Mouse (Mus musculus): ENCODE measurements around the gene Brd4.

The Brd4 gene

GRCm38 (mm10) chr17:32281126-32281525 is 3.4 kb downstream of the Brd4 start:
- DNase-seq (ENCODE audit: low read depth, low spot score) = no peak

- DNase-seq (ENCODE audit: low read depth, low spot score) = no peak
These were observed 3.9 kb downstream of the Brd4 start for GRCm38 (mm10) chr17:32280575-32280974.

GRCm38 (mm10) chr17:32277201-32277600 is 7.3 kb downstream of the Brd4 start:
- DNase-seq (ENCODE audit: low read depth, low spot score) = no peak

DNA sequence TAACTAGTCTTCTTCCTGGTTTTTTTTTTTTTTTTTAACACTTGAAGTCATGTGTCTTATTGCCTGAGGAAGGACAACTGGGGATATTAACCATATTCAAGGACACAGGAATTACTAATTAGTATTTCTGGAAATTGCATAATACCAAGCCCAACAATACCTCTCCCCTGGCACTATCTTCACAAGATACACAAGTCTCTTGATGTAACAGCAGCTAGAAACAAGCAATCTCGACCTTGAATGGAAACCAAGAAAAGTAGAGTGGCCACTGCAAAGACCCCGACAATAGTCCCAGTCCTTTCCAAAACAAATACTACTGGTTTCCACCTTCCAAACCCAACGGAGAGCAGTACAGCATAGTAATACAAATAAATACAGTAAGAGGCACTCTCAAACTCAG is 9.0 kb downstream of the Brd4 start:
- no peak for DNase-seq (ENCODE audit: low read depth, low spot score)

GRCm38 (mm10) chr17:32269151-32269550 is 15.4 kb downstream of the Brd4 start:
- no peak for DNase-seq (ENCODE audit: low read depth, low spot score)

DNA sequence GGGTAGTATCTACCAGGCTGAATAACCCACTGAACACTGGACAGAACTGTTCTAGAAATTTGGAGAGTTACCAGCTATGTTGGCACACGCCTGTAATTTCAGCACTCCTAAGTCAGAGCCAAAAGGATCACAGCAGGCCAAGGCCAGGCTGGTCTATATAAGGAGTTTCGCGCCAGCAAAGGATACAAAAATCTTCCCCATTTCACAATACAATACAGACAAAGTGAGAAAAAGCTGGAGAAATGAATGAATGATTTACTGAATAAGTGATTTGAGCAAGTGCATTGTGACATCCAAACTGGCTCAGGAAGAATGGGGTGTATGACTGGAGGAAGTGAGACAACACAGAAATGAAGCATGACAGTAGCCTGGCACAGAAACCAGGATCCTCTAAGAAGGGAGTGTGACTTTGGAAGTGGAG is 16.0 kb downstream of the Brd4 start:
- no peak for DNase-seq (ENCODE audit: low read depth, low spot score)

GRCm38 (mm10) chr17:32268096-32268495 is 16.4 kb downstream of the Brd4 start:
- no peak for DNase-seq (ENCODE audit: low read depth, low spot score)

DNA sequence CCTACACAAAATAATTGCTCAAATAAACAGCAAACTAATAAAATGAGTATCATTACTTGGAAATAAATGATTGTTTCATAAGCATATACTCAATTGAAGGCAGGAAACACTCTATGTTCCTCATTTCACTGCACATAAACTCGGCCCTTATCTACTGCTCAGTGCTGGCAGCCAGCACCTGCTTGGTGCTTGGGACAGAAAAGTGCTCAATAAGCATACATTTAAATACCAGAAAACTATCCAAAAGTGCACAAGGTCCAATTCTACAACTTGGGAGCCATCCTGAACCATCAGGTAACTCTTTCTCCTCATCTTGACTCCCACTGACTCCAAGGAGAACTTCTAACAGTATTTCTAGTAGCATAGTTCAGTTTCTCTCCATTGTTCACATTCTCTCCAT is 16.9 kb downstream of the Brd4 start:
- no peak for DNase-seq (ENCODE audit: low read depth, low spot score)

DNA sequence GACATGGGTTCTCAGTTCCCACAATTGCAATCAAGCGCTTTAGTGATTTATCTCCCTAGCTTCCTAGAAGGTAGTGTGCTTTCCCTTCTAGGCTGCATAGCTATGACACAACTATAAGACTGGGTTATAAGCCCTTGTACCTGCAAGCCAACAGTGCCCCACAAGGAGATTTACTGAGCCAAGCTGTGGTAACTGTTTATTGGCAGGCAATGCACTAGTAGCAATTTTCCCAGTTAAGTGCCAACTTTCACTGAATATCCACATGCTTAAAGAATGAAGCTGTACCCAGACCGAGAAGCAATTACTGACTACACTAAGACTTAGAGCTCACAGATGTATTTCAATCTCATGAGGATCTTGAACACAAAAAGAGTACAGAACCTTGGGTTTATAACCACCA is 20.9 kb downstream of the Brd4 start:
- no peak for DNase-seq (ENCODE audit: low read depth, low spot score)

DNA sequence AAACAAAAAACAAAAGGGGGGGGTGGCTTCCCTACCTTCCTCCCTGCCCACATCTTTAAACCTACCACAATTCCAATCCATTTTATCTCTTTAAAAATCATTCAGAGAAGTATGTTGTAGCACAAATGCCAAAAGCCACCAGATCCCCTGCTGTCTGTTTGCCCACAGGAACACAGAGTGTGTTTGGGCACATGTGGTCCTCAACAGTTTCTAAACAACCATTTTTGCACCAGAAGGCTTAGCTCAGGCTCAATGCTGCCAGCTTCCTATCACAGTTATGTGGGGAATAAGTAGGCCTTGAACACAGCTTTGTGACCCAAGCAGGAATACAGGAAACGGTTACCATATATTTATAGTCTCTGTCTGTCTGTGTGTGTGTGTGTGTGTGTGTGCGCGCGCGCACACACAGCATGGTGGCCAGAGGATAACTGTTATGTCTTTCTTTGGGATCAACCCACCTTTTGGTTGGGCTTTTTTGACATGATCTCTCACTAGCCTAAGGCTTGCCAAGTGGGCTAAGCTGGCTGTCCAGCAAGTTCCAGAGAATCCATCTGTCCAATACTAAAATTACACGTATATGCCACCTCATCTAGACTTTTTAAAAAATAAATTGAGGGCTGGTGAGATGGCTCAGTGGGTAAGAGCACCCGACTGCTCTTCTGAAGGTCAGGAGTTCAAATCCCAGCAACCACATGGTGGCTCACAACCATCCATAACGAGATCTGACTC is 21.5 kb downstream of the Brd4 start:
- DNase-seq (ENCODE audit: low read depth, low spot score) = no peak

DNA sequence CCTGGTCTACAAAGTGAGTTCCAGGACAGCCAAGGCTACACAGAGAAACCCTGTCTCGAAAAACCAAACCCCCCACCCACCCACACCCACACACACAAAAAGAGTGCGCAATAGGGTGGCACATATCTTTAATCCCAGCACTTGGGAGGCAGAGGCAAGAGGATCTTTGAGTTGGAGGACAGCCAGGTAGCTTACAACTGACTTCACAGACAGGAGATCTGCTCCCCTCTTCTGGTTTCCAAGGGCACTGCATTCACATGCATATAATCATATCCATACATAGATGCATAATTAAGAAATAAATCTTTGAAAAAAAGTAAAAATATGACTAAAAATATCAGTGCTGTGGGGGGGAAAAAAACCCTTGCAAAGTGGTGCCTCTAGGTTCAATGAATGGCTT is 25.7 kb downstream of the Brd4 start:
- DNase-seq (ENCODE audit: low read depth, low spot score) = no peak

DNA sequence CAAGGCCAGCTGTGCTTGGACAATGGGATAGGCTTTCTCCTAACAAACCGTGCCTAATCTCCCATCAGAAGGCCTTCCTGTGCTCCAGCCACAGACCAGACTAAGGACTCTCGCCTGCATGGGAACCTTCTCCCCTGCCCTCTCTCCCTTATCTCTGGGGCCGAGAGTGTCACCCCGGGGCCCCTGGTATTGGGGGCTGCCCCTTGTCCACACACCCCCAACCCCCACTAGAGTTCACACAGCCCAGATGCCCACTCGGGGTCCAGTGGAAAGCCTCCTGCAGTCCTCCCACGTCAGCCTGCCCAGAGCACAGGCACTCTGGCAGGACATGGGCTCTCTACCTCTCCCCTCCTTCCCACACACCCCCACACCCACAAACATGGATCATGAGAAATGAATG is 26.6 kb downstream of the Brd4 start:
- DNase-seq (ENCODE audit: low read depth, low spot score) = no peak

GRCm38 (mm10) chr17:32257452-32257851 is 27.1 kb downstream of the Brd4 start:
- DNase-seq (ENCODE audit: low read depth, low spot score) = no peak

GRCm38 (mm10) chr17:32256896-32257295 is 27.6 kb downstream of the Brd4 start:
- DNase-seq (ENCODE audit: low read depth, low spot score) = no peak

DNA sequence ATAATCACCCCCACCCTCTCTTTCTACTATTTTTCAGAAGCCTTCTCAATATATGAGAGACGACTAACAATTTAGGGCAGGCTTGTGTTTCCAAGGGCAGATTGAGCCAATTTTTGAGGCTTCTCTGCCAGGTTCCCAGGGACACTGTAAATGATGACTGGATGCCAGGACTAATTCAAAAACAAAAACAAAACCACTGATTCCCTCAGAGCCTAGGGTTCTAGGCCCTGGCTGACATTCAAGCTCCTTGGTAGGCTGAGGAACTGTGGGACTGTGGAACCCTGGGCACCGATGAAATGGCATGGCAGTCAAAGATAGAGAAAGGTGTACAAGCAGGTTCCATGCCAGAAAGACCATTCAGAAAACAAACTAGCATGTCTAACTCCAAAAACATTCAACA is 31.3 kb downstream of the Brd4 start:
- DNase-seq (ENCODE audit: low read depth, low spot score) = no peak

DNA sequence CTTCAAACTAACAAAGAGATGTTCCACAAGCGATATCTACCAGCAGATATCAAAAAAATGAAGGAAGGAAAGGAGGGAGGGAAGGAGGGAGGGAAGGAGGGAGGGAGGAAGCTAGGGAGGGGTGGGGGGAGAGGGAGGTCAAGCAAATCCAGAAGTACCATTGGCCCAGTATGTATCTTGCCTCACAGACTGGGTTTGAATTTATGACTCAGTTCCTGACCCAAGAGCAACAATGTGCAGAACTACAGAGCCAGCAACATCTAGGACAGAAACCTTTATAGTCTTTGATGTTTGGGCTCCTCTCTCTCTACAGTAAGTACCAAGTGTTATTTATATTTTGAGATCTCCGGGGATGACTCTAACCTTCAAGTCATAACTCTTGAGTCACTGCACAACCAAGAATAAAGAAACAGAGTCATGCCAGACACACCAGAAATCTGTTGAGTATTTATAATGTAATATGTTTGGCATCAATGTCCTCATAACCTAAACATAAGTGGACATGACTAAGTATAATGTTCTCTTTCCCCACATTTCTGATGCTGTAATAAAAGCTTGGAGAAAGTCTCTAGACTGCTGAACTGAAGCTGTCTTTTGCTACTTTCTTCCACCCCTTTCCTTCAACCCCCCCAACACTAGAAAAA is 32.6 kb downstream of the Brd4 start:
- no peak for DNase-seq (ENCODE audit: low read depth, low spot score)

DNA sequence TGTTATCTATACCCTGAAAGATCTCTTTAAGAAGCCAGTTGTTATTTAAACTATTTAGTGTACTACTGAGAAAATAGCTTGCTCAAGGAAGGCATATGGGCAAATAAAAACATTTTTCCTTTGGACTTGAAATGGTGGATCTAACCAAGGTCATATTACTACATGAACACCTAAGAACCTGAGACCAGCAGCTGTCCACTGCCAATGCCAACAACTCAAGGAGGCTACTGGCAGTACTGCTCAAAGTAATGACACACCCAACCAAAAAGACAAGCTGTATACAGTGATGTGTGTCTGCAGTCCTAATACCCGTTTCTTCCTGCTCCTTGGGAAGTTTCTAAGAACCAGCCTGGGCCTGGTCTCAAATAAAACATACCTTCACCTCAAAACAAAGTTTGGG is 34.5 kb downstream of the Brd4 start:
- no peak for DNase-seq (ENCODE audit: low read depth, low spot score)

DNA sequence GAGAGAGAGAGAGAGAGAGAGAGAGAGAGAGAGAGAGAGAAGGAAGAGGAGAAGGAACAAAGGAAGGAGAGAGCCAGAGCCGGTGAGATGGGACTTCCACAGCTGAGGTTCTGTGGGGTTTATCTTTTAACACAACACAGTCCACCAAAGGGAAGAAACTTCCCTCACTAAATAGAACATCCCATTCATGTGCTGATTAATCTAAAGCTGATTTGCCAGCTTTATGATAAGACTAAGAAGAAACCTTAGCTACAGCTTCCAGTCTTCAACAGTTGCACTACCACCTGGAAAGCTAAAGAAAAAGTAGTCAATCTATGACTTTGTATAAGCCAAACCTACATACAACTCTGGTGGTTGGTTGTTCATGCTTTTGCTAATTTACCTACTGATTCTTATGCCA is 36.3 kb downstream of the Brd4 start:
- DNase-seq (ENCODE audit: low read depth, low spot score) = no peak

- DNase-seq (ENCODE audit: low read depth, low spot score) = no peak
These were observed 36.9 kb downstream of the Brd4 start for GRCm38 (mm10) chr17:32247616-32248015.

- no peak for DNase-seq (ENCODE audit: low read depth, low spot score)
These were observed 38.4 kb downstream of the Brd4 start for GRCm38 (mm10) chr17:32246117-32246516.

GRCm38 (mm10) chr17:32240881-32241531 is 43.5 kb downstream of the Brd4 start:
- no peak for DNase-seq (ENCODE audit: low read depth, low spot score)

DNA sequence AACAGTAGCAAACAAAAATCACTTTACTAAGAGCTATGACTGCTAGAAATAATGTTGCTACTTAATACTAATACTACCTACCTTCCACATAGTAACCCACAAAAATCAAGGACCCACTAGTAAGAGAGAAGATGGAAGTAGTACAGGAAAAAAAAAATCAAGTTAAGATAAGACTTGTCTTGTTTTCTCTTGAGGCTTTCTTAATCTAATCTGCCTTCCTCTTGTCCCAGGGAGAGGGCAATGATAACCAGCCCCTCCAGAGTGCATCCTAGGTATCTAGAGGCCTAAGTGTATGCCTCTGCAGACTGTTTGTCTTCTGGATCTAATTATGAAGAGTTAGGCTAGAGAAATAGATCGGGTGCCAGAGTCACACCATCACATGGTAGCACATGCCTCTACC is 45.9 kb downstream of the Brd4 start:
- no peak for DNase-seq (ENCODE audit: low read depth, low spot score)
